Mouse (Mus musculus) lung, postnatal 0 days (tissue): Measurements from ENCODE around the gene Trib2. TPM values are rescaled to one million over a fixed set of nuclear protein-coding genes. Genes with fewer than 3 reads are reported as not detected.
A peak's percentile ranks its signal among the peaks of the same experiment; 100 is the strongest.

Experiments
- ATAC-seq: fragments of 200-750 bp; cut with Nextera tagmentation; 2 replicates; pipeline ENCODE4 v1.8.0; 2017; ENCODE audit warnings: moderate library complexity
- DNase-seq: peaks from one replicate; pipeline ENCODE4 v3.0.0-alpha.2; 2016; ENCODE audit warnings: low spot score
- H3K27ac ChIP-seq: fragments of 300-500 bp; sonication (generic); 2 replicates; pipeline ENCODE4 v1.5.1; 2014; ENCODE audit warnings: antibody characterized with exemption, mild to moderate bottlenecking, low read length, mixed read lengths
- H3K27me3 ChIP-seq: fragments of 300-500 bp; sonication (generic); replicated peaks from 2 replicates; pipeline ENCODE4 v1.6.1; 2014; ENCODE audit warnings: low read length, mixed read lengths; ENCODE audit not compliant: insufficient read depth
- H3K36me3 ChIP-seq: fragments of 300-500 bp; sonication (generic); 2 replicates; pipeline ENCODE4 v1.6.1; 2014; ENCODE audit warnings: low read length, mixed read lengths; ENCODE audit not compliant: insufficient read depth
- H3K4me1 ChIP-seq: fragments of 300-500 bp; sonication (generic); 2 replicates; pipeline ENCODE4 v1.6.1; 2014; ENCODE audit warnings: antibody characterized with exemption, low read depth, low read length, mixed read lengths; ENCODE audit not compliant: insufficient read depth
- H3K4me2 ChIP-seq: fragments of 300-500 bp; sonication (generic); replicated peaks from 2 replicates; pipeline ENCODE4 v1.6.1; 2014; ENCODE audit warnings: low read depth, mild to moderate bottlenecking, low read length, moderate library complexity, mixed read lengths
- H3K4me3 ChIP-seq: fragments of 300-500 bp; sonication (generic); 2 replicates; pipeline ENCODE4 v1.5.1; 2014; ENCODE audit warnings: low read depth, low read length
- H3K9ac ChIP-seq: fragments of 300-500 bp; sonication (generic); replicated peaks from 2 replicates; pipeline ENCODE4 v1.6.1; 2014; ENCODE audit warnings: low read depth, mild to moderate bottlenecking
- H3K9me3 ChIP-seq: fragments of 300-500 bp; sonication (generic); 2 replicates; pipeline ENCODE4 v1.6.1; 2016; ENCODE audit warnings: low read length, mixed read lengths
- CTCF ChIP-seq: IDR thresholded peaks from 2 replicates; pipeline ENCODE4 v1.5.1; 2016; ENCODE audit warnings: antibody characterized with exemption, mild to moderate bottlenecking
- EP300 ChIP-seq: IDR thresholded peaks from 2 replicates; pipeline ENCODE4 v1.6.1; 2016; ENCODE audit warnings: antibody characterized with exemption, mild to moderate bottlenecking, control low read depth
- WGBS: fragments of 180-500 bp; shearing (Covaris S2); extraction: QIAGEN DNeasy Blood & Tissue Kit; methylation state at CpG from one replicate; pipeline ENCODE4 v1.1.7; 2014; 5-methylcytosine and 5-hydroxymethylcytosine counted together
- polyA plus RNA-seq: library from polyadenylated mRNA; unstranded; fragments of >200 nt; fragmentation: Nextera tagmentation; extraction: Ambion mirVana; gene quantifications from 2 replicates; pipeline ENCODE4 v1.2.1, GENCODE M21; 2015

Gene Trib2
- polyA plus RNA-seq, 1 experiment from 2014 or later: 36.4 TPM

- Histone ChIP-seq H3K27me3 (0 out of 2 replicates have a peak, but pooled peaks cover 3% of the 10 kb centered on the region), H3K9ac (no peak overlapping the region), H3K9me3 (no peaks in the 10 kb centered on the region), H3K4me3 (peak overlapping the region; percentile 69), H3K4me2 (peak overlapping the region; percentile 75), H3K27ac (peak overlapping the region; percentile 71), H3K36me3 (no peaks in the 10 kb centered on the region), H3K4me1 (0 out of 2 replicates have a peak, but pooled peaks cover 3% of the 10 kb centered on the region)
- ATAC-seq: no peak
- TF ChIP-seq EP300 (no peak), CTCF (no peak)
- 27% methylated on average over 6 of the region's 6 CpGs for WGBS
- no peak for DNase-seq
Observed at GRCm38 (mm10) chr12:15812139-15812962, 4.4 kb downstream of the Trib2 start.

- H3K4me3 ChIP-seq: peak overlapping the region; percentile 69; the same call in 1 of the 2 replicates
- WGBS: 36% methylated on average over 4 of the region's 4 CpGs
- H3K36me3 ChIP-seq: no peaks in the 10 kb centered on the region
- no peak overlapping the region for H3K9ac ChIP-seq
- H3K4me2 ChIP-seq: peak overlapping the region; percentile 75
- DNase-seq (peak; percentile 44), ATAC-seq (peak; percentile 8; the same call in 1 of the 2 replicates)
- H3K9me3 ChIP-seq: no peaks in the 10 kb centered on the region
- 0 out of 2 replicates have a peak, but pooled peaks cover 3% of the 10 kb centered on the region for H3K4me1 ChIP-seq
- TF ChIP-seq CTCF (no peak), EP300 (no peak)
- H3K27ac ChIP-seq: no peak overlapping the region
- H3K27me3 ChIP-seq: 0 out of 2 replicates have a peak, but pooled peaks cover 3% of the 10 kb centered on the region
Observed at GRCm38 (mm10) chr12:15811682-15812081, 5.0 kb downstream of the Trib2 start.

GRCm38 (mm10) chr12:15810926-15811325 lies 5.8 kb downstream of the Trib2 start:
- H3K4me2 ChIP-seq: peak overlapping the region; percentile 75; the same call in 1 of the 2 replicates
- H3K9me3 ChIP-seq: no peaks in the 10 kb centered on the region
- H3K4me1 ChIP-seq: 0 out of 2 replicates have a peak, but pooled peaks cover 3% of the 10 kb centered on the region
- H3K9ac ChIP-seq: no peak overlapping the region
- 0 out of 2 replicates have a peak, but pooled peaks cover 3% of the 10 kb centered on the region for H3K27me3 ChIP-seq
- WGBS: 66% methylated on average over 7 of the region's 7 CpGs
- no peak overlapping the region for H3K27ac ChIP-seq
- no peak overlapping the region for H3K4me3 ChIP-seq
- no peaks in the 10 kb centered on the region for H3K36me3 ChIP-seq
- DNase-seq (no peak), ATAC-seq (no peak)
- TF ChIP-seq CTCF (no peak), EP300 (no peak)

- no peak for ATAC-seq
- H3K9ac ChIP-seq: no peak overlapping the region
- H3K27ac ChIP-seq: no peak overlapping the region
- H3K4me3 ChIP-seq: no peak overlapping the region
- WGBS: 59% methylated on average over 7 of the region's 7 CpGs
- no peak overlapping the region for H3K4me2 ChIP-seq
- no peaks in the 10 kb centered on the region for H3K36me3 ChIP-seq
- TF ChIP-seq CTCF (no peak), EP300 (no peak)
- no peaks in the 10 kb centered on the region for H3K9me3 ChIP-seq
- H3K27me3 ChIP-seq: no peaks in the 10 kb centered on the region
- 0 out of 2 replicates have a peak, but pooled peaks cover 3% of the 10 kb centered on the region for H3K4me1 ChIP-seq
- peak; percentile 9 for DNase-seq
Observed at GRCm38 (mm10) chr12:15809657-15810056, 7.1 kb downstream of the Trib2 start.

- no peaks in the 10 kb centered on the region for H3K9me3 ChIP-seq
- H3K27me3 ChIP-seq: no peaks in the 10 kb centered on the region
- H3K9ac ChIP-seq: no peak overlapping the region
- WGBS: 87% methylated on average over 4 of the region's 4 CpGs
- DNase-seq (no peak), ATAC-seq (no peak)
- H3K36me3 ChIP-seq: no peaks in the 10 kb centered on the region
- no peak for TF ChIP-seq CTCF
- no peak for TF ChIP-seq EP300
- H3K4me3 ChIP-seq: no peak overlapping the region
- 0 out of 2 replicates have a peak, but pooled peaks cover under 1% of the 10 kb centered on the region for H3K4me1 ChIP-seq
- no peak overlapping the region for H3K4me2 ChIP-seq
- no peak overlapping the region for H3K27ac ChIP-seq
Observed at GRCm38 (mm10) chr12:15809249-15809648, 7.5 kb downstream of the Trib2 start.

- DNase-seq: no peak
- no peak overlapping the region for H3K27ac ChIP-seq
- no peaks in the 10 kb centered on the region for H3K9me3 ChIP-seq
- no peak for ATAC-seq
- no peak overlapping the region for H3K9ac ChIP-seq
- no peak overlapping the region for H3K4me2 ChIP-seq
- H3K4me1 ChIP-seq: no peaks in the 10 kb centered on the region
- 90% methylated on average over 5 of the region's 5 CpGs for WGBS
- TF ChIP-seq CTCF: no peak
- TF ChIP-seq EP300: no peak
- no peaks in the 10 kb centered on the region for H3K27me3 ChIP-seq
- H3K4me3 ChIP-seq: no peak overlapping the region
- no peaks in the 10 kb centered on the region for H3K36me3 ChIP-seq
Observed at GRCm38 (mm10) chr12:15808186-15808800, 8.4 kb downstream of the Trib2 start.
